Mouse (Mus musculus) olfactory bulb, adult 2 months (tissue): ENCODE measurements around the gene Pno1. TPM values are rescaled to one million over a fixed set of nuclear protein-coding genes. Genes with fewer than 3 reads are reported as not detected.
"Not testable (repeated sequence)": the region's sequence is repeated elsewhere in the genome, so short reads cannot be mapped to it uniquely, and the experiment has no call there.

Experiments
- H3K27ac ChIP-seq: fragments of 200-500 bp; 2 replicates; pipeline ENCODE4 v1.5.1; 2012; ENCODE audit warnings: low read depth, low read length; ENCODE audit not compliant: insufficient read depth
- H3K4me1 ChIP-seq: fragments of 200-500 bp; 2 replicates; pipeline ENCODE4 v1.6.1; 2012; ENCODE audit warnings: low read length; ENCODE audit not compliant: control insufficient read depth, insufficient read depth
- H3K4me3 ChIP-seq: fragments of 200-500 bp; 2 replicates; pipeline ENCODE4 v1.5.1; 2012; ENCODE audit warnings: mild to moderate bottlenecking, low read depth, low read length, moderate library complexity; ENCODE audit not compliant: insufficient read depth
- CTCF ChIP-seq: fragments of 200-500 bp; IDR thresholded peaks from 2 replicates; pipeline ENCODE4 v1.5.1; 2012; ENCODE audit warnings: low read depth, mild to moderate bottlenecking, low read length, moderate library complexity; ENCODE audit not compliant: insufficient read depth
- POLR2A ChIP-seq: fragments of 200-500 bp; IDR thresholded peaks from 2 replicates; pipeline ENCODE4 v1.6.1; 2012; ENCODE audit warnings: mild to moderate bottlenecking, low read depth, low read length, moderate library complexity; ENCODE audit not compliant: insufficient read depth
- WGBS: fragments of 180-500 bp; shearing (Covaris S2); methylation state at CpG from one replicate; pipeline ENCODE4 v1.1.7; 2018; 5-methylcytosine and 5-hydroxymethylcytosine counted together
- polyA plus RNA-seq: library from polyadenylated mRNA; stranded (reverse); fragments of >200 nt; gene quantifications from 2 replicates; pipeline ENCODE4 v1.2.4, GENCODE M21; 2012; ENCODE audit warnings: low replicate concordance; ENCODE audit not compliant: missing spikeins, insufficient read depth, insufficient read length

The Pno1 gene
- not detected in 2 replicates for polyA plus RNA-seq

DNA sequence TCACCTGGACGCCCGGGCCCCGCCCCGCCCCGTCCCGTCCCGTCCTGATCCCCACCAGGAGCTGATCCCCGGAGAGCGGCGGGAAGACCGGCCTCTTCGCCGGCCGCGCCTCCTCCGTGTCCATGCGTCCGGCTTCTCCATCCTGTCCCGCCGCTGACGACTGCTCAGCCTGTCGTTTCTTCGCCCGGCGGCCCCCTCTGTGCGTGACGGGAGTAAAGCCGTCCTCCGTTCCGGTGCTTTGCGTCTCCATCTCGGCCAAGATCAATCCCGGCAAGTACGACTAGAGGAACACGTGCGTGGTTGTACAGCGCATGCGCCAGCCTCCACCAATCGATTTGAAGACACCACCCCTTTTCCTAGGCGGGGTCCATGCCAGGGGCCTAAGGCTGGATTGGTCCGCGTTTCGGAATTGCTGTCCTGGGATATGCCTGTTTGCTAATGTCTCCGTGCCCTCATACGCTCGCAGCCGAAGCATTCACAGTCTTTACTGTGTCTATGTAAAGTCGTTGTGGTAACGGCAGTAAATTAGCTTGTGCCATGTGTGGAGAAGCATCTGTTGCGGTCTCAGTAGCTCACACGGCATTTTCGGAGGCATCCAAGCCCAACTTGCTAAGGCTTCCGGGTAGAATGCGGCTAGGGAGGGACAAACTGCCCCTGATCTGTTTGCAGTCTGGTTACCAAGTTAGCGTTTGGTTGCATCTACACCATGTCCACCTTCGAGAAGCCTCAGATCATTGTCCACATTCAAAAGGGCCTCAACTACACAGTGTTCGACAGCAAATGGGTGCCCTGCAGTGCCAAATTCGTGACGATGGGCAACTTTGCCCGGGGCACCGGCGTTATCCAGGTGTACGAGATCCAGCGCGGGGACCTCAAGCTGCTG, at the start of gene Pno1:
Gene Pno1 (minus strand): TSS at position 311 of the 883 bp plus-strand sequence.
- no peak for TF ChIP-seq CTCF
- peak; percentile 24; the same call in 1 of the 2 replicates for TF ChIP-seq POLR2A
- H3K4me1 ChIP-seq, result no peaks in the 10 kb centered on the region
- H3K27ac ChIP-seq, result peak within 1 kb of the TSS; percentile 94
- under 1% methylated on average over 65 of the region's 65 CpGs for WGBS
- peak within 1 kb of the TSS; percentile 87 for H3K4me3 ChIP-seq

DNA sequence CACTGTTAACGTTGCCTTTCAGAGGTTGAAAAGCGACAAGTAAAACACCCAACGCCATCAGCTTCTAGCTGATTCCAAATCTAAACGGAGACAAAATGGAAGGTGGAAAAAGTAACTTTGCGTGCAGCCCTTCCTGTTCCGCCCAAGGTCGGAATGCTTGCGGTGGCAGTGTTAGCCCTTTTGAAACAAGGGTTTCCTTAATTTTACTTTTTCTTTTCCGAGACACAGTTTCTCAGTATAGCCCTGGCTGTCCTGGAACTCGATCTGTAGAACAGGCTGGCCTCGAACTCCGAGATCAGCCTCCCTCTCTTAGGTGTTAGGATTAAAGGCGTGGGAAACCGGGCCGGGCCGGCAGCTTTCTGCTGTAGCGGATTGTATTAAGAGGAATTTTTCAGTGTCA, 46.5 kb upstream of the Pno1 start:
- Histone ChIP-seq H3K4me1 (peaks cover 5% of the 10 kb centered on the region), H3K27ac (peak overlapping the region; percentile 72), H3K4me3 (peak overlapping the region; percentile 87)
- WGBS, result under 1% methylated on average over 17 of the region's 17 CpGs
- TF ChIP-seq CTCF (no peak), POLR2A (no peak)

DNA sequence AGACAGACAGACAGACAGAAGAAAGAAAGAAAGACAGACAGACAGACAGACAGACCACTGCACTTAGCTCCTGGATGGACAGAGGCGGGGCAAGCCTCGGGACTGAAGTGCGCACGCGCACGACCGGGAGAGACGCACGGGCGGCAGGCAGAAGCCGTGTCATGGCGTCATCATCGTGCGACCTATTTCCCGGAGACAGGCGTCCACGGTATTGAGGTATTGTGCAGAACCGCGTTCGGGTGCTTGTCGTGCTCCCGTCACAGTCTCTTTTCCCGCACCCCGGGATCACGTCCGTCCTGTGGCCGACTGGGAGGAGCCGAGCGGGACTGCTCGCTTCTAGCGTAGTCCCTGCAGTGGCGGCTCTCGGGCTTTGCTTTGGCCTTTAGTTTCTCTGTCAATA, 46.1 kb upstream of the Pno1 start, which contains the start of gene C1d:
Gene C1d (plus strand): TSS at position 137 of the 400 bp plus-strand sequence.
- H3K4me3 ChIP-seq, result peak within 1 kb of the TSS; percentile 87
- TF ChIP-seq POLR2A (peak; percentile 57; the same call in 1 of the 2 replicates), CTCF (no peak)
- H3K27ac ChIP-seq, result peak within 1 kb of the TSS; percentile 72
- H3K4me1 ChIP-seq, result peaks cover 5% of the 10 kb centered on the region
- under 1% methylated on average over 33 of the region's 33 CpGs for whole genome bisulfite sequencing

DNA sequence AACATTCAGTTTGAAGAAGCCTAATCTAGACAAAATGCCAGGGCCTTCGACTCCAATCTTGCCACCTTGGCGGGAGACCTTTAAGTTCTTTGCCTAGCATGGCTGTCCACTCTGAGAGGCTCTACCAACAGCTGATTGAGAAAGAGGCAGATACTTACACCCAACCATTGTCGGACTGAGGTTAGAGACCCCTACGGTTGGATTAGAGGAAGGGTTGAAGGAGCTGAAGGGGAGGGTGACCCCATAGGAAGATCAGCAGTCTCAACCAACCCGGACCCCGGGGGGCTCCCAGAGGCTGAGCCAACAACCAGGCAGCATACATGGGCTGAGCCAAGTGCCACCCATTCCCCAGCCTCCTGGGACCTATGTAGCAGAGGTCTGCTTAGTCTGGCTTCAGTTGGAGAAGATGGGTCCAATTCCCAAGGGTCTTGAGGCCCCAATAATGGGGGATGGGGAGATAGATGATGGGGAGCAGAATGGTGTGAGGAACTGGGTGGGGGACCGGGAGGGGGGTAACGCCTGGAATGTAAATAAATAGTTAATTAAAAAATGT, 45.5 kb upstream of the Pno1 start:
- H3K4me3 ChIP-seq, result peak overlapping the region; percentile 87
- TF ChIP-seq POLR2A (no peak), CTCF (no peak)
- H3K4me1 ChIP-seq, result peaks cover 5% of the 10 kb centered on the region
- WGBS, result 59% methylated on average over 8 of the region's 8 CpGs
- H3K27ac ChIP-seq, result no peak overlapping the region

DNA sequence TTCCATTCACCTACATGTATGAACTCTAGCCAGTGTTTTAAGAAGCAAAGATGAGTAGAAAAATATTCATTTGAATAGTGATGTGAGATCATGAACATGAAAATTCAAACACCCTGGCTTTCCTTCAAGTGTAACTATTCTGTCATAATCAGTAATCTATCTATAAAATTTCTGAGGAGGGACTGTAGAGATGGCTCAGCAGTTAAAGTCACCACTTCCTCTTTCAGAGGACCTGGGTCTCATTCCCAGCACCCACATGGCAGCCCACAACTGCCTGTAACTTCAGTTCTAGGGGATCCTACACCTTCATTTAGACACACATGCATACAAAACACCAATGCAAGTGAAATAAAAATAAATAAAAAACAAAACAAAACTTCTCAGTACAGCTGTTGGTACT, 37.3 kb upstream of the Pno1 start:
- TF ChIP-seq CTCF, result no peak
- TF ChIP-seq POLR2A, result no peak
- H3K4me3 ChIP-seq, result no peak overlapping the region
- H3K27ac ChIP-seq, result no peak overlapping the region
- H3K4me1 ChIP-seq, result no peaks in the 10 kb centered on the region

DNA sequence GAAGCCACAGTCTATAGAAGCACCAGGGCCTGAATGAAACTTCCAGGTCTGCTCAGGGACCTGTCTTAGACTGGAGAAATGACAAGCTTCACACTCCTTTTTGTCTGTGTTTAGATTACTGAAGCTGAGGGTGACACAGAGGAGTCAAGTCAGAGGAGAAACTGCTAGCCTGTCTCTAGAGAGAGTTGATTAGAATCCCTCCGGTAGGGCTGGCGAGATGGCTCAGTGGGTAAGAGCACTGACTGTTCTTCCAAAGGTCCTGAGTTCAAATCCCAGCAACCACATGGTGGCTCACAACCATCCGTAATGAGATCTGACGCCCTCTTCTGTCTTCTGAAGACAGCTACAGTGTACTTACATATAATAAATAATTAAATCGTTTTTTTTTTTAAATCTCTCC, 27.2 kb upstream of the Pno1 start:
- not testable (repeated sequence) for H3K27ac ChIP-seq, H3K4me1 ChIP-seq, H3K4me3 ChIP-seq
- 92% methylated on average over 5 of the region's 5 CpGs for WGBS

DNA sequence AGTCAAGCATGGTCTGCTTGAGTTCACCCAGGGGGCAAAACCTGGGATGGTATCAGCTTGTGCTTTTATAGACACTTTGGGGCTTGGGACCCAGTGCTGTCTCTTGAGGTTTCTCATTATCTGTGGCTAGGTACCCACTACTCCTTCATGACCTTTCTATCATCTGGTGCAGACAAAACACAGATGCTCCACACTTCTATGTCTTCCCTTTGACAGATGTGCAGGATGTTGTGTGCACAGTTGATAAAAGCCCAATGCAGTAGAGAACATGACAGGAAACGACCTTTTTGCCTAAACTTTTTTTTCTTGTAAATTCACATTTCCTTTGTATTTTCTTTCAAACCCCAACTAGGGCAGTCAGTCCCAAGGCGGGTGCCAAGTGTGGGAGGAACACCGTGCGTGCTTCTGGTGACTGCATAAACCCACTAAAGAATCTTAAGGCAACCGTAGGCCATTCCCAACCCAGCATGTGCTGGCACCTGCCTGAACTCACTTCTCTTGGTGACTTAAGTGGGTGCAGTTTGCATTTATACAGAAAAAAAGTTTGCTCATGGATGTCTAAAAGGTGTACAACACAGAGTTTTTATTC, 25.2 kb upstream of the Pno1 start:
- Histone ChIP-seq H3K4me1 (no peaks in the 10 kb centered on the region), H3K27ac (no peak overlapping the region), H3K4me3 (no peak overlapping the region)
- 83% methylated on average over 5 of the region's 5 CpGs for WGBS
- TF ChIP-seq CTCF (no peak), POLR2A (no peak)

DNA sequence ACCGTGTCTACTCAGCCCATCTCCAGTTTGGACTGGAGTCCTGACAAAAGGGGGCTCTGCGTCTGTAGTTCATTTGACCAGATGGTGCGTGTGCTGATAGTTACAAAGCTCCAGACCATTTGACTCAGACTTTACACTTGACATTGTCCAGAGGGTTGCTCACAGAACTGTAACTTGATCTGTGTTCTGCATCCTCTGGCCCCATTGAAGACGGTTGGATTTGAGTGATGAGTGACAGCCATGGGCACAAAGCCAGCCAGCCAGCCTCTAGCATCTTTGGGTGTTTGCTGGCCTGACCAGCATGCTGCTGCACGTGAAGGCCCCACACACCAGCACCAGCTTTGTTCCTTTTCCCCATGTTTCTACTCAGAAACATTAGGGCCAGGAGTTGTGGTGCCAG, 21.4 kb upstream of the Pno1 start:
- TF ChIP-seq POLR2A (no peak), CTCF (no peak)
- WGBS, result 71% methylated on average over 5 of the region's 5 CpGs
- Histone ChIP-seq H3K4me1 (no peaks in the 10 kb centered on the region), H3K4me3 (no peak overlapping the region), H3K27ac (no peak overlapping the region)

DNA sequence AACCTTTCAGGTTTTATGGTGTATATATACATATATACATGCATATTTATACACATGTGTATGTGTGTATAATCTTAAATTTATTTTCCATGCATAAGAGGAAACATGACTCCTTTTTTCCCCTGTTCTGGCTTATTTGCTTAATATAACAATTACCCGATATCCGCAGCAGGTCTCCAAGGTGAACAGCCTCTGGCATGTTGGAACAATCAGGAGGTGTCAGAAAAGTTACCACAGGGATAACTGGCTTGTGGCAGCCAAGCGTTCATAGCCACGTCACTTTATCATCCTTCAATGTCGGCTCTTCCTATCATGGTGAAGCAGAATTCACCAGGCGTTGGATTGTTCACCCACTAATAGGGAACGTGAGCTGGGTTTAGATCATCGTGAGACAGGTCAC, 9.8 kb upstream of the Pno1 start:
- no peak overlapping the region for H3K4me3 ChIP-seq
- no peak overlapping the region for H3K27ac ChIP-seq
- H3K4me1 ChIP-seq, result no peaks in the 10 kb centered on the region
- TF ChIP-seq POLR2A (no peak), CTCF (no peak)
- 95% methylated on average over 8 of the region's 8 CpGs for WGBS
